Mouse (Mus musculus) heart, postnatal 0 days (tissue): ENCODE measurements around the gene Ywhag. TPM values are rescaled to one million over a fixed set of nuclear protein-coding genes. Genes with fewer than 3 reads are reported as not detected.

ENCODE experiments used
- ATAC-seq: fragments of 200-750 bp; cut with Nextera tagmentation; 2 replicates; pipeline ENCODE4 v1.8.0; 2017; ENCODE audit warnings: low read depth, moderate number of reproducible peaks, moderate library complexity; ENCODE audit not compliant: insufficient read depth
- DNase-seq: peaks from one replicate; pipeline ENCODE4 v3.0.0-alpha.2; 2016; ENCODE audit warnings: low spot score
- H3K27ac ChIP-seq: fragments of 300-500 bp; sonication (generic); 2 replicates; pipeline ENCODE4 v1.5.1; 2014; ENCODE audit warnings: low read depth, mild to moderate bottlenecking
- H3K27me3 ChIP-seq: fragments of 300-500 bp; sonication (generic); 2 replicates; pipeline ENCODE4 v1.6.1; 2014; ENCODE audit warnings: low read length, mixed read lengths; ENCODE audit not compliant: control insufficient read depth, insufficient read depth
- H3K36me3 ChIP-seq: fragments of 300-500 bp; sonication (generic); replicated peaks from 2 replicates; pipeline ENCODE4 v1.6.1; 2014; ENCODE audit warnings: low read length, mixed read lengths; ENCODE audit not compliant: control insufficient read depth, insufficient read depth
- H3K4me1 ChIP-seq: fragments of 300-500 bp; sonication (generic); 2 replicates; pipeline ENCODE4 v1.6.1; 2014; ENCODE audit warnings: antibody characterized with exemption; ENCODE audit not compliant: control insufficient read depth, insufficient read depth
- H3K4me2 ChIP-seq: fragments of 300-500 bp; sonication (generic); 2 replicates; pipeline ENCODE4 v1.6.1; 2014; ENCODE audit warnings: low read depth, mild to moderate bottlenecking, low read length, moderate library complexity
- H3K4me3 ChIP-seq: fragments of 300-500 bp; sonication (generic); 2 replicates; pipeline ENCODE4 v1.5.1; 2014; ENCODE audit warnings: low read depth, low read length
- H3K9ac ChIP-seq: fragments of 300-500 bp; sonication (generic); replicated peaks from 2 replicates; pipeline ENCODE4 v1.6.1; 2014; ENCODE audit warnings: low read depth, low read length, mixed read lengths
- H3K9me3 ChIP-seq: fragments of 300-500 bp; sonication (generic); replicated peaks from 2 replicates; pipeline ENCODE4 v1.6.1; 2016; ENCODE audit warnings: low read length; ENCODE audit not compliant: control insufficient read depth
- CTCF ChIP-seq: IDR thresholded peaks from 2 replicates; pipeline ENCODE4 v1.5.1; 2016; ENCODE audit warnings: antibody characterized with exemption, control low read depth, low read depth
- EP300 ChIP-seq: IDR thresholded peaks from 2 replicates; pipeline ENCODE4 v1.6.1; 2016; ENCODE audit warnings: antibody characterized with exemption, low read depth
- WGBS: fragments of 180-500 bp; shearing (Covaris S2); extraction: QIAGEN DNeasy Blood & Tissue Kit; methylation state at CpG from one replicate; pipeline ENCODE4 v1.1.7; 2014; 5-methylcytosine and 5-hydroxymethylcytosine counted together
- polyA plus RNA-seq: library from polyadenylated mRNA; unstranded; fragments of >200 nt; fragmentation: Nextera tagmentation; extraction: Ambion mirVana; gene quantifications from 2 replicates; pipeline ENCODE4 v1.2.1, GENCODE M21; 2015
- total RNA-seq: library from RNA; depleted of rRNA; stranded (reverse); fragments of >200 nt; gene quantifications from 2 replicates; pipeline ENCODE4 v1.2.3, GENCODE M21; 2014; ENCODE audit warnings: low replicate concordance

Gene Ywhag
- total and polyA plus RNA-seq, 2 experiments from 2014 or later = 67.2 to 149 TPM

DNA sequence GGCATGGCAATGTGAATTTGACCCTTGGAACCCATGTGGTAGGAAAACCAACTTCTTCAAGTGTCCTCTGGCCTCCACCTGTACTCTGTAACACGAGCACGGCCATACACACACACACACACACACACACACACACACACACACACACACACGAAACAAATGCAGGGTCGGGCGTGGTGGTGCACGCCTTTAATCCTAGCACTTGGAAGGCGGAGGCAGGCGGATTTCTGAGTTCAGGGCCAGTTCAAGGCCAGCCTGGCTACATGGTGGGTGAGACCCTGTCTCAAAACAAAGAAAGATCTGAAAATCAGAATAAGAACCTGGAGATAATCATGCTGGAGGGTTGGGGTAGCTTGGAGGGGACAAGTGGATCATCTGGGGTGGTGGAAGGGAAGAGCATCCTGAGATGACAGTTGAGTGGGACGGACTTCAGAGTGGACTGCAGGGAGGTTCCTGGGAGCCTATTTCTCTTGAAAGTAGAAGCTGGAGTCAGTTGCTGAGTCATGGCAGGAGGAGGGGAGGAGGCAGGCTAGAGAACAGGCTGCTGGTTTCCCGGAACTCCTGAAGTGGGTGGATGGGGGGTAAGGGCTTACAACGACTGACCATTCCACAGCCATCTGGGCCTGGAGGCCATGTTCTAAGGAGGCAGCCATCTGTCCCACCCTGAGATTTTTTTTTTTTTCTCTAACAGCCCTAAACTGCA is 16.4 kb upstream of the Ywhag start:
- WGBS = 76% methylated on average over 11 of the region's 11 CpGs

DNA sequence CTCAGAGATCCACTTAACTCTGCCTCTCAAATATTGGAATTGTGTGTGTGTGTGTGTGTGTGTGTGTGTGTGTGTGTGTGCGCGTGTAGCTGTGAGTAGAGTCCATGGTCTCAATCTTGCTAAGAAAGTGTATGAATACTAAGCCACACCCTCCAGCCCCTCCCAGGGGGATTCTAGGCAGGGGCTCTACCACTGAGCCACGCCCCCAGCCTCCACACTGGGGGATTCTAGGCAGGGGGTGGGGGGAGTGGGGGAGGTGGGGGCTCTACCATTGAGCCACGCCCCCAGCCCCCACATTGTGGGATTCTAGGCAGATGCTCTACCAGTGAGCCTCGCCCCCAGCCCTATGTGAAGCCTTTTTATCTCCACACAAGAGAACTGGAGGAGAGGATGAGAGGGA is 12.2 kb upstream of the Ywhag start:
- no peaks in the 10 kb centered on the region for H3K27me3 ChIP-seq
- H3K4me3 ChIP-seq = no peak overlapping the region
- H3K4me1 ChIP-seq = 0 out of 2 replicates have a peak, but pooled peaks cover 6% of the 10 kb centered on the region
- no peak for TF ChIP-seq EP300
- no peak for TF ChIP-seq CTCF
- H3K9ac ChIP-seq = no peak overlapping the region
- no peak overlapping the region for H3K4me2 ChIP-seq
- whole genome bisulfite sequencing = 63% methylated on average over 5 of the region's 5 CpGs
- no peak overlapping the region for H3K27ac ChIP-seq
- H3K36me3 ChIP-seq = no peaks in the 10 kb centered on the region
- DNase-seq (no peak), ATAC-seq (no peak)
- no peaks in the 10 kb centered on the region for H3K9me3 ChIP-seq

More for the DNA sequence above, 16.4 kb upstream of the Ywhag start:
- ATAC-seq (no peak), DNase-seq (no peak)
- Histone ChIP-seq H3K4me1 (0 out of 2 replicates have a peak, but pooled peaks cover 3% of the 10 kb centered on the region), H3K27me3 (no peaks in the 10 kb centered on the region), H3K9me3 (no peaks in the 10 kb centered on the region), H3K4me3 (no peak overlapping the region), H3K36me3 (no peaks in the 10 kb centered on the region), H3K9ac (no peak overlapping the region), H3K27ac (no peak overlapping the region), H3K4me2 (no peak overlapping the region)
- TF ChIP-seq CTCF (no peak), EP300 (no peak)

DNA sequence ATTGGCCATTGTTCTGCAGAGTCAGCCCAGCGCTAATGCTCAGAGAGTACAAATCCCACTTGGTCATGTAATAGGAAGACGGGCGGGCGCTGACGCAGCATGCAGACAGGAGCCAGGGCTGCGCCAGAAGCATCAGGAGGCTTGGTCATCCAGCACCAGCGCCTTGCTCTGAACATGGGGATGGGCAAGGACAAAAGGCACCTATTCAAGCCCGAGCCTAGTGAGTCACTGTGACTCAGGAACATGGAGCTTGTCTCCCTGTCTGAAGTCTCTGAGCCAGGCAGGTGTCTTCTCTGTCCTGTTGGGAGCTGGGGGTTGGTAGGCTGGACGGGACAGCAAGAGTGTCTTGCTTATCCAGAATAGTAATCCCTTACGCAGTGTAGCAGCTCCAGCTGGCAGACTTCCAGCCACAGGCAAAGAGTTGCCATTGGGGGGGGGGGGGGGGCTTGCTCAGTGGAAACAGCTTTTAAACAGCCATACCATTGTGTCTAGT is 11.5 kb upstream of the Ywhag start:
- TF ChIP-seq CTCF (no peak), EP300 (no peak)
- Histone ChIP-seq H3K27ac (no peak overlapping the region), H3K36me3 (no peaks in the 10 kb centered on the region), H3K4me3 (no peak overlapping the region), H3K4me2 (peak overlapping the region; percentile 31; the same call in 1 of the 2 replicates), H3K27me3 (no peaks in the 10 kb centered on the region), H3K9ac (0 out of 2 replicates have a peak overlapping the region, but pooled peaks have one; percentile 2), H3K9me3 (no peaks in the 10 kb centered on the region), H3K4me1 (0 out of 2 replicates have a peak, but pooled peaks cover 6% of the 10 kb centered on the region)
- ATAC-seq = peak; percentile 55
- WGBS = 33% methylated on average over 10 of the region's 10 CpGs
- DNase-seq = no peak

DNA sequence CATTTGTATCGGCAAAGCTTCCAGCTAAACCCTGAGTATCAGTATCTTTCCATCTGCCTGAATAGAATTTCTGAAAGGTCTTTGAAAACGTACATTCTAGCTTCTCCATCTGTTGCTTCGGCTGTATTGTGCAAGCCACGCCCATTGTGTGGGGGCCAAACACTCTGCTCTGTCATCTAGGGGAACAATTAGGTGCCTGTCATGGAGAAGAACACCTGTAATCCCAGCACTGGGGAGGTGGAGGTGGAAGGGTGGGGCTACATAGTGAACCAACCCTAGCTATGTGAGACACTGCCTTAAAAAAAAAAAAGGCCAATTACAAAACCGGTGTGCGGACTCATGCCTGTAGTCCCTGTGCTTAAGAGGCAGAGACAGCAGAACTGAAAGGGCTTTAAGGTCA is 8.3 kb upstream of the Ywhag start:
- DNase-seq (no peak), ATAC-seq (no peak)
- Histone ChIP-seq H3K27ac (no peak overlapping the region), H3K4me2 (no peak overlapping the region), H3K36me3 (no peaks in the 10 kb centered on the region), H3K9ac (no peak overlapping the region), H3K4me1 (0 out of 2 replicates have a peak, but pooled peaks cover 6% of the 10 kb centered on the region), H3K9me3 (no peaks in the 10 kb centered on the region), H3K27me3 (no peaks in the 10 kb centered on the region), H3K4me3 (no peak overlapping the region)
- TF ChIP-seq EP300 = no peak
- no peak for TF ChIP-seq CTCF
- 64% methylated on average over 6 of the region's 6 CpGs for WGBS

DNA sequence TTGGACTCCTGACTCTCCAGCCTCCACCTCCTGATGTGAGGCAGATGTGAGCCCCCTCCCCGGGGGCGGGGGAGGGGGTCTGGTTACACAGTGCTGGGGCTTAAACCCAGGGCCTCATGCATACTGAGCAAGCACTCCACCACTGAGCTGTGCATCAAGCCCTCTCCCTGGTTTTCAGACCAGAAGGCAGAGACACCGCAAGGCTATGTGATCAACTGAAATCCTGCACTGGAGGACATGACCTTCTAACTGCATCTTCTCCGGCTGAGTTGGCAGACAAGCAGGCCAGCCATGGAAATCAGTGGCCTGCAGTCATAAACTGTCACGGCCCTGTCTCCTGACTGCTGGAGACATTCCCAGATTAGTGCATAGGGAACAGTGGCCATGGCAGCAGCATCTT is 6.2 kb upstream of the Ywhag start:
- H3K9me3 ChIP-seq = no peaks in the 10 kb centered on the region
- no peak overlapping the region for H3K9ac ChIP-seq
- ATAC-seq = peak; percentile 52

More for the DNA sequence above, 6.2 kb upstream of the Ywhag start:
- no peak for DNase-seq
- Histone ChIP-seq H3K4me1 (0 out of 2 replicates have a peak, but pooled peaks cover under 1% of the 10 kb centered on the region), H3K27ac (no peak overlapping the region), H3K4me2 (no peak overlapping the region), H3K27me3 (no peaks in the 10 kb centered on the region), H3K4me3 (no peak overlapping the region), H3K36me3 (no peaks in the 10 kb centered on the region)
- 44% methylated on average over 5 of the region's 5 CpGs for WGBS
- TF ChIP-seq CTCF = no peak
- TF ChIP-seq EP300 = no peak
